Mouse (Mus musculus) intestine, embryonic 14.5 days (tissue): ENCODE measurements around the gene AF366264. TPM values are rescaled to one million over a fixed set of nuclear protein-coding genes. Genes with fewer than 3 reads are reported as not detected.
"Not testable (repeated sequence)": the region's sequence is repeated elsewhere in the genome, so short reads cannot be mapped to it uniquely, and the experiment has no call there.

ENCODE experiments used
- ATAC-seq: fragments of 200-750 bp; cut with Nextera tagmentation; replicated peaks from 2 replicates; pipeline ENCODE4 v1.8.0; 2017; ENCODE audit warnings: low read depth, moderate number of reproducible peaks, moderate TSS enrichment, moderate library complexity; ENCODE audit not compliant: low FRiP score, low TSS enrichment
- DNase-seq: peaks from one replicate; pipeline ENCODE4 v3.0.0-alpha.2; 2018; ENCODE audit warnings: low spot score
- H3K27ac ChIP-seq: fragments of 300-500 bp; sonication (generic); 2 replicates; pipeline ENCODE4 v1.5.1; 2014; ENCODE audit warnings: low read depth, mild to moderate bottlenecking, control low read depth
- H3K27me3 ChIP-seq: fragments of 300-500 bp; sonication (generic); replicated peaks from 2 replicates; pipeline ENCODE4 v1.6.1; 2014; ENCODE audit warnings: low read length, control low read depth; ENCODE audit not compliant: control insufficient read depth, insufficient read depth
- H3K36me3 ChIP-seq: fragments of 300-500 bp; sonication (generic); 2 replicates; pipeline ENCODE4 v1.6.1; 2014; ENCODE audit warnings: low read length, control low read depth; ENCODE audit not compliant: control insufficient read depth, insufficient read depth
- H3K4me1 ChIP-seq: fragments of 300-500 bp; sonication (generic); replicated peaks from 2 replicates; pipeline ENCODE4 v1.6.1; 2014; ENCODE audit warnings: low read length, control low read depth, mixed read lengths; ENCODE audit not compliant: control insufficient read depth, insufficient read depth
- H3K4me2 ChIP-seq: fragments of 300-500 bp; sonication (generic); 2 replicates; pipeline ENCODE4 v1.6.1; 2014; ENCODE audit warnings: low read length
- H3K4me3 ChIP-seq: fragments of 300-500 bp; sonication (generic); 2 replicates; pipeline ENCODE4 v1.5.1; 2014; ENCODE audit warnings: low read depth, low read length, control low read depth, mixed read lengths
- H3K9ac ChIP-seq: fragments of 300-500 bp; sonication (generic); 2 replicates; pipeline ENCODE4 v1.6.1; 2014; ENCODE audit warnings: mild to moderate bottlenecking, low read length
- H3K9me3 ChIP-seq: fragments of 300-500 bp; sonication (generic); 2 replicates; pipeline ENCODE4 v1.6.1; 2016; ENCODE audit warnings: low read length, control low read depth; ENCODE audit not compliant: control insufficient read depth
- WGBS: fragments of 180-500 bp; shearing (Covaris S2); extraction: QIAGEN DNeasy Blood & Tissue Kit; methylation state at CpG from one replicate; pipeline ENCODE4 v1.1.7; 2014; 5-methylcytosine and 5-hydroxymethylcytosine counted together
- polyA plus RNA-seq: library from polyadenylated mRNA; unstranded; fragments of >200 nt; fragmentation: Nextera tagmentation; extraction: Ambion mirVana; gene quantifications from 2 replicates; pipeline ENCODE4 v1.2.1, GENCODE M21; 2014

Gene AF366264
- not detected in 2 replicates for polyA plus RNA-seq

- not testable (repeated sequence) for H3K27ac ChIP-seq, H3K27me3 ChIP-seq, H3K9me3 ChIP-seq, H3K4me1 ChIP-seq, H3K9ac ChIP-seq, H3K4me3 ChIP-seq, DNase-seq, H3K36me3 ChIP-seq, ATAC-seq, H3K4me2 ChIP-seq
- 84% methylated on average over 5 of the region's 5 CpGs for WGBS
Observed at GRCm38 (mm10) chr8:13838289-13838688, at the start of gene AF366264. TSS of gene AF366264 (minus strand) at chr8:13838389.

GRCm38 (mm10) chr8:13843286-13843685 lies 5.1 kb upstream of the AF366264 start:
- H3K27me3 ChIP-seq, H3K4me2 ChIP-seq, H3K27ac ChIP-seq, H3K9me3 ChIP-seq, H3K4me1 ChIP-seq, H3K9ac ChIP-seq, H3K4me3 ChIP-seq, ATAC-seq, DNase-seq, H3K36me3 ChIP-seq: not testable (repeated sequence)
- 88% methylated on average over 1 of the region's 1 CpGs for whole genome bisulfite sequencing

GRCm38 (mm10) chr8:13828598-13829172 lies 9.5 kb downstream of the AF366264 start:
- no peak overlapping the region for H3K9ac ChIP-seq
- no peak for ATAC-seq

DNA sequence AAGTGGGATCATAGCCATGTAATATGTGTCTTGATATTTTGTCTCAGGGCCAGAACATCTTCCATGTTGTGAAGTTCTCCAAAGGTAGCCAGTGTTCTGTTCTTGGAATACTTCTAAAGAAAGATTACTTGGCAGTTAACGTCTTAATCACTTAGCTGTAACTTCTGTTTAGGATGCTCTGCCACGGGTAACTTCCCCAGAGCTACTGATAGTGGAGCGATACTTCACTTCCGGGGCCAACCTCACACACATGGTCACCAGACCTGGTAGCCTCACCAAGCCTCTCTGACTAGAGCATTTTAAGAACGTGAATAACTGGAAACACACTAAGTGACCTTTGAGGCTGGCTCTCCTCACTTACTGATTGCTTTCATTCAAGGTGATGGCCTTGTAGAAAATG lies 38.6 kb downstream of the AF366264 start:
- H3K36me3 ChIP-seq, result peaks cover 47% of the 10 kb centered on the region
- no peak for ATAC-seq

More at GRCm38 (mm10) chr8:13828598-13829172, 9.5 kb downstream of the AF366264 start:
- no peak for DNase-seq
- Histone ChIP-seq H3K4me1 (no peaks in the 10 kb centered on the region), H3K4me2 (no peak overlapping the region), H3K27ac (no peak overlapping the region), H3K9me3 (no peaks in the 10 kb centered on the region), H3K27me3 (no peaks in the 10 kb centered on the region), H3K4me3 (no peak overlapping the region), H3K36me3 (no peaks in the 10 kb centered on the region)
- WGBS, result 71% methylated on average over 7 of the region's 7 CpGs

GRCm38 (mm10) chr8:13797676-13798075 lies 40.5 kb downstream of the AF366264 start:
- no peak overlapping the region for H3K27ac ChIP-seq
- no peak for DNase-seq
- 89% methylated on average over 5 of the region's 5 CpGs for WGBS
- ATAC-seq, result no peak
- H3K9me3 ChIP-seq, result no peaks in the 10 kb centered on the region
- H3K9ac ChIP-seq, result no peak overlapping the region
- H3K4me3 ChIP-seq, result no peak overlapping the region
- no peak overlapping the region for H3K4me2 ChIP-seq
- peaks cover 58% of the 10 kb centered on the region for H3K36me3 ChIP-seq
- no peaks in the 10 kb centered on the region for H3K27me3 ChIP-seq
- no peaks in the 10 kb centered on the region for H3K4me1 ChIP-seq

More for the DNA sequence above, 38.6 kb downstream of the AF366264 start:
- Histone ChIP-seq H3K27me3 (no peaks in the 10 kb centered on the region), H3K4me3 (no peak overlapping the region), H3K9ac (no peak overlapping the region), H3K4me1 (no peaks in the 10 kb centered on the region), H3K4me2 (no peak overlapping the region), H3K27ac (no peak overlapping the region), H3K9me3 (no peaks in the 10 kb centered on the region)
- WGBS, result 91% methylated on average over 5 of the region's 5 CpGs
- no peak for DNase-seq

- H3K9ac ChIP-seq, result no peak overlapping the region
- H3K36me3 ChIP-seq, result peaks cover 74% of the 10 kb centered on the region
- no peak overlapping the region for H3K4me2 ChIP-seq
- no peak overlapping the region for H3K27ac ChIP-seq
- no peaks in the 10 kb centered on the region for H3K27me3 ChIP-seq
- 73% methylated on average over 11 of the region's 11 CpGs for WGBS
- DNase-seq (no peak), ATAC-seq (peak; percentile 73)
- H3K4me3 ChIP-seq, result no peak overlapping the region
- no peaks in the 10 kb centered on the region for H3K9me3 ChIP-seq
- H3K4me1 ChIP-seq, result no peaks in the 10 kb centered on the region
Observed at GRCm38 (mm10) chr8:13793746-13794101, 44.5 kb downstream of the AF366264 start.

DNA sequence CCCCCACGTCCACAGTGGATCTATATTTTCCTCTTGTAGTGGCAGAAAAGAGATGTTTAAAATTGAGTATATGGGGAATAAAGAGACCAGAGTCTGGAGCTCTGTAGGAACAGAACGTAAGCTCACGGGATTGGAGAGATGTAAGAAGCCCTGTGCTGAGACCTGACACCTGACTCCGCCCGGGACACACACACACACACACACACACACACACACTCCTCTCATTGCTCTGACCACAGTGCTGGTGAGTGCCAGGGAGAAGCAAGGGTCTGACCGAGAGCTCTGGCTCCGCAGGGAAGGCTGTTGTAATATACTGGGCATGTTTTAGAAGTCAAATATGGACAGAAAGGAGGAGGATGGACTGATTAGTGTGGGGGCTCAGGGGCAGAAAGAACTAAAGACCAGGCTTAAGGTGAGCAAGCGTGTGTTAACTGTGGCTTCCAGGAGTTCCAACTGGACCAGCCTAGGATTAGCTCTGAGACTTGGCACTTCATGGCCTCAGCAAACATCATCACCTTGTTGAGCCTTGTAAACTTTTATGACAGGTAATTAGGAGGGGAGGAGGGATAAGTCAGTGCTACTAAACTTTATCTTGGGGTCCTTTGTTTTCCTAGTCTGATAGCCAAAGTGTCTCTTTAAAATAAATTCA lies 45.0 kb downstream of the AF366264 start:
- no peaks in the 10 kb centered on the region for H3K27me3 ChIP-seq
- 72% methylated on average over 8 of the region's 8 CpGs for WGBS
- no peak overlapping the region for H3K27ac ChIP-seq
- DNase-seq, result no peak
- no peaks in the 10 kb centered on the region for H3K9me3 ChIP-seq
- no peaks in the 10 kb centered on the region for H3K4me1 ChIP-seq
- no peak overlapping the region for H3K9ac ChIP-seq
- ATAC-seq, result peak; percentile 77
- no peak overlapping the region for H3K4me2 ChIP-seq
- peaks cover 74% of the 10 kb centered on the region for H3K36me3 ChIP-seq
- no peak overlapping the region for H3K4me3 ChIP-seq

DNA sequence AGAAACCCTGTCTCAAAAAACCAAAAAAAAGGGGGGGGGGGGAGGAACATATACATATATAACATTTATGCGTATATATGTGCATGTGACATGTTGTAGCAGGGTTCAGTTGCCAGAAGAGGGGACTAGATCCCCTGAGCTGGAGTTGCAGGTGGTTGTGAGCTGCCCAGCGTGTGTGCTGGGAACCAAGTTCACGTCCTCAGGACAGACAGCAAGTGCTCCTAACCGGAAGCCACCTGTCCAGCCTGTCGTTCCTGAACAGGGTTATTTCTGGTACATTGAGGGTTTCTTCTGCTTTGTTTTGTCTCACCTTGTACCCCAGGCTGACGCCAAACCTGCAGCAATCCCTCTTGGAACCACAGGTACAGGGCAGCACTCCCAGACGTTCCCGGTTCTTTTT lies 48.6 kb downstream of the AF366264 start:
- Histone ChIP-seq H3K4me3 (no peak overlapping the region), H3K27me3 (no peaks in the 10 kb centered on the region), H3K9me3 (no peaks in the 10 kb centered on the region), H3K27ac (no peak overlapping the region), H3K9ac (no peak overlapping the region), H3K4me1 (peaks cover 5% of the 10 kb centered on the region), H3K36me3 (peaks cover 47% of the 10 kb centered on the region), H3K4me2 (no peak overlapping the region)
- 91% methylated on average over 8 of the region's 8 CpGs for WGBS
- DNase-seq (no peak), ATAC-seq (no peak)

GRCm38 (mm10) chr8:13785764-13786299 lies 52.4 kb downstream of the AF366264 start:
- WGBS, result under 1% methylated on average over 46 of the region's 47 CpGs
- peak overlapping the region; percentile 82 for H3K4me2 ChIP-seq
- H3K27me3 ChIP-seq, result no peaks in the 10 kb centered on the region
- peaks cover 9% of the 10 kb centered on the region for H3K4me1 ChIP-seq
- H3K9me3 ChIP-seq, result no peaks in the 10 kb centered on the region
- ATAC-seq (peak; percentile 96), DNase-seq (peak; percentile 100)
- H3K36me3 ChIP-seq, result peaks cover 41% of the 10 kb centered on the region
- peak overlapping the region; percentile 98 for H3K9ac ChIP-seq
- H3K27ac ChIP-seq, result peak overlapping the region; percentile 98
- peak overlapping the region; percentile 72 for H3K4me3 ChIP-seq
